Mouse (Mus musculus) lung, postnatal 0 days (tissue): Measurements from ENCODE around the gene Mgea5.

Experiments used
- CTCF ChIP-seq: IDR thresholded peaks from 2 replicates; pipeline ENCODE4 v1.5.1; 2016; ENCODE audit warnings: antibody characterized with exemption, mild to moderate bottlenecking
- EP300 ChIP-seq: IDR thresholded peaks from 2 replicates; pipeline ENCODE4 v1.6.1; 2016; ENCODE audit warnings: antibody characterized with exemption, mild to moderate bottlenecking, control low read depth

DNA sequence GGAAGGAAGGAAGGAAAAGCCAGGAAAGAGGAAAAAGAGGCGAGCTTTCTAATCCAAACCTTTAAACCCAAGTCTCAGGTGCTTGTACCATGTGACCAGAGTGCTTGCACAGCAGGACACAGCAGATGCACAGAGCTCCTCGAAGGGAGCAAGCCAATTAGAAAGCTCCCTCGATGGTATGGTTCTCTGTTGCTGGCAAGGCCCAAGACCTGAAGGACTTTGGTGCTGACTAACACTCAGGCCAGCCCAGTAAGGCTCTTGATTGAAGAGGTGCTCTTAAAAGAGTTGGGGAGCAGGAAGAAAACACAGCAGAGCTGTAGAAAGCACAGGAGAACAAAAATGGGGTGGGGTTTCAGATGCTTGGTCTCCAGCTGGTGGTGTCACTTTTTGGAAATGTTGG lies 74.9 kb downstream of the Mgea5 start:
- TF ChIP-seq CTCF (no peak), EP300 (no peak; the same call in 1 of the 2 replicates)
